Mouse (Mus musculus): ENCODE measurements at regions not wholly inside any gene's neighbourhood (a gene's known extent, or its start where the extent isn't known, plus 50 kb on each side); places are given as distances from the start of the nearest gene placed in this dataset.

GRCm38 (mm10) chr6:103947474-103947873 lies 437.1 kb downstream of the Chl1 start:
- TF ChIP-seq POLR2A (IDR thresholded peaks at IDR 0.05; ENCODE audit: borderline replicate concordance, extremely low read depth, low read depth, low read length) (no peak), CTCF (IDR thresholded peaks at IDR 0.05; ENCODE audit: insufficient read depth, low read length) (no peak)
